Mouse (Mus musculus) ES-E14 (cell line): ENCODE measurements around the gene Rapgef3.

Experiments used
- CHD2 ChIP-seq: IDR thresholded peaks from 2 replicates; pipeline ENCODE4 v1.6.1; 2014; ENCODE audit warnings: mild to moderate bottlenecking, low read depth, low read length, inconsistent platforms
- HCFC1 ChIP-seq: IDR thresholded peaks from 2 replicates; pipeline ENCODE4 v1.6.1; 2012; ENCODE audit warnings: low read length, inconsistent platforms, borderline replicate concordance; ENCODE audit not compliant: insufficient read depth
- MAFK ChIP-seq: IDR thresholded peaks from 2 replicates; pipeline ENCODE4 v1.6.1; 2014; ENCODE audit warnings: mild to moderate bottlenecking, low read depth, low read length, inconsistent platforms; ENCODE audit not compliant: insufficient read depth
- ZC3H11A ChIP-seq: IDR thresholded peaks from 2 replicates; pipeline ENCODE4 v1.6.1; 2012; ENCODE audit warnings: low read depth, mild to moderate bottlenecking, inconsistent platforms, low read length, borderline replicate concordance
- ZNF384 ChIP-seq: IDR thresholded peaks from 2 replicates; pipeline ENCODE4 v1.6.1; 2012; ENCODE audit warnings: low read depth, low read length, inconsistent platforms

DNA sequence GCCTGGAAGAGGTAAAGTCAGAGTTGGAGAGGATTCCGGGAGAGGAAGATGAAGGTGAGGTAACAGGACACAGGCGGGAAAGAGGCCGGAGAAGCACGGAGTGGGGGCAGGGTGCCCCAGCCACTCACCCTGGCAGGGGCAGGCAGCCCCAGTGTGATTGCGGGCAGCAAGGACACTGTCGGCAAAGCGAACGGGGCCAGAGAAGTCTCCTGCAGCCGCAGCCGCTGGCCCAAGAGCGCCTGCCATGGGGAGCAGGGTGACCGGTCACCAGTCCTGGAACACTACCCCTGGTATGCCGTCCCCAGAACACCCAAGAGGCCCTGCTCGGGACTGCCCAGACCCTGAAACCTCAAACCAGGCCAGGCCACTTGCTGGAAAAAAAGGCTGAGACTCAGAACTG, 40.8 kb upstream of the Rapgef3 start:
- TF ChIP-seq ZNF384 (no peak), HCFC1 (no peak), ZC3H11A (no peak), MAFK (no peak), CHD2 (no peak)
